Comparison of ENCODE assay signal across 21 mouse cellular contexts in genomic region chr4:147890341-147890740, GRCm38 (mm10). TPM values are rescaled to one million over a fixed set of nuclear protein-coding genes. Genes with fewer than 3 reads are reported as not detected.
DNase-seq lines count a peak whose midpoint lies in the region; ATAC-seq lines count a peak whose summit lies in the region.
"Had no signal": no experiment of that assay in that cellular context is flagged by ENCODE, and none has a peak within 500 bp of the region (broad histone marks: within the 10 kb centered on the region; RNA-seq: fewer than 3 reads in every experiment).

No protein-coding gene starts in this region.

- H3K27me3 ChIP-seq in heart, embryonic 13.5 days (replicated peaks): no peaks in the 10 kb centered on the region
- H3K27me3 ChIP-seq: hindbrain, embryonic 13.5 days; kidney, embryonic 15.5 days; midbrain, embryonic 12.5 days; stomach, embryonic 15.5 days had no signal

- DNase-seq in adrenal gland, postnatal 14 days: peak; percentile 26
- no peak for DNase-seq in adrenal gland, adult 18-20 months (ENCODE audit: low spot score in 2 of 2)
- no peak for DNase-seq in heart, adult 8-10 months (ENCODE audit: low spot score)
- peak; percentile 12 to 40 for DNase-seq in kidney, postnatal 25 days
- no peak for DNase-seq in kidney, postnatal 4 days
- peak; percentile 50 for DNase-seq in brain, adult 2 months (ENCODE audit: low read depth, low spot score)
- DNase-seq in cerebellum, adult 11 months: no peak
- DNase-seq: cerebellum, adult 2 months; gastrocnemius, postnatal 14 days; retina, postnatal 1 day; thymus, adult 18-20 months; thymus, postnatal 4 days had no signal

- H3K27ac ChIP-seq in heart, embryonic 13.5 days (replicated peaks): no peak overlapping the region
- H3K27ac ChIP-seq: forebrain, embryonic 10.5 days; hindbrain, embryonic 13.5 days; kidney, embryonic 15.5 days; midbrain, embryonic 12.5 days; stomach, embryonic 15.5 days had no signal

- no peak for ATAC-seq in heart, embryonic 13.5 days (ENCODE audit: extremely low read depth, insufficient number of reproducible peaks, low FRiP score, low TSS enrichment)
- ATAC-seq: inflammation-experienced regulatory T-cells, adult 6 months; lung, postnatal 0 days had no signal

- no peaks in the 10 kb centered on the region for H3K9me3 ChIP-seq in heart, embryonic 13.5 days
- H3K9me3 ChIP-seq: forebrain, embryonic 10.5 days; G1E; hindbrain, embryonic 13.5 days; kidney, embryonic 15.5 days; midbrain, embryonic 12.5 days; stomach, embryonic 15.5 days had no signal

- H3K4me1 ChIP-seq in heart, embryonic 13.5 days: 0 out of 2 replicates have a peak, but pooled peaks cover 2% of the 10 kb centered on the region
- H3K4me1 ChIP-seq: forebrain, embryonic 10.5 days; hindbrain, embryonic 13.5 days; kidney, embryonic 15.5 days; midbrain, embryonic 12.5 days; stomach, embryonic 15.5 days had no signal

- peak overlapping the region; percentile 52; the same call in 1 of the 2 replicates for H3K9ac ChIP-seq in heart, embryonic 13.5 days
- H3K9ac ChIP-seq: hindbrain, embryonic 13.5 days; kidney, embryonic 15.5 days; midbrain, embryonic 12.5 days; stomach, embryonic 15.5 days had no signal

- no peak overlapping the region for H3K4me3 ChIP-seq in heart, embryonic 13.5 days
- H3K4me3 ChIP-seq: forebrain, embryonic 10.5 days; hindbrain, embryonic 13.5 days; kidney, embryonic 15.5 days; midbrain, embryonic 12.5 days; stomach, embryonic 15.5 days had no signal

- H3K36me3 ChIP-seq in heart, embryonic 13.5 days: peaks cover 97% of the 10 kb centered on the region

- H3K4me2 ChIP-seq in heart, embryonic 13.5 days: no peak overlapping the region
- H3K4me2 ChIP-seq: hindbrain, embryonic 13.5 days; kidney, embryonic 15.5 days; midbrain, embryonic 12.5 days; stomach, embryonic 15.5 days had no signal

- 76% methylated on average over 6 of the region's 6 CpGs for WGBS in heart, embryonic 13.5 days

RNA-seq across cellular contexts. Expression of gene Mfn2, which starts 14.2 kb away (rescaled TPM):
- 191 and 207 TPM in 2 replicates for total RNA-seq in adrenal gland, postnatal 14 days (2021)
- total RNA-seq in adrenal gland, adult 18-20 months (2021): 100 to 1,000 TPM; 187 to 211 TPM
- polyA plus RNA-seq in heart, embryonic 13.5 days (2015; fragmentation: Nextera tagmentation; extraction: Ambion mirVana): 102 and 105 TPM in 2 replicates
- 100 to 1,000 TPM; 664 to 803 (median 747) TPM for total RNA-seq in heart, adult 8-10 months (2022)

RNA-seq across cellular contexts. Expression of gene Fv1, which starts 21.6 kb away (rescaled TPM):
- 7.8 and 9.2 TPM in 2 replicates for total RNA-seq in adrenal gland, postnatal 14 days (2021)
- total RNA-seq in adrenal gland, adult 18-20 months (2021): 10 to 100 TPM; 10.3 to 10.6 TPM
- 7.5 and 8.0 TPM in 2 replicates for polyA plus RNA-seq in heart, embryonic 13.5 days (2015; fragmentation: Nextera tagmentation; extraction: Ambion mirVana)
- total RNA-seq in heart, adult 8-10 months (2022): 10 to 100 TPM; 17.8 to 23.1 (median 20.2) TPM
- total RNA-seq: G1E had no signal
- polyA plus RNA-seq: G1E had no signal

RNA-seq across cellular contexts. Expression of gene Miip, which starts 21.7 kb away (rescaled TPM):
- 19.4 and 26.0 TPM in 2 replicates for total RNA-seq in adrenal gland, postnatal 14 days (2021)
- 10 to 100 TPM; 13.9 to 17.5 TPM for total RNA-seq in adrenal gland, adult 18-20 months (2021)
- 27.2 and 27.6 TPM in 2 replicates for polyA plus RNA-seq in heart, embryonic 13.5 days (2015; fragmentation: Nextera tagmentation; extraction: Ambion mirVana)
- 1 to 10 TPM; 6.0 to 9.4 (median 7.2) TPM for total RNA-seq in heart, adult 8-10 months (2022)
- polyA plus RNA-seq: G1E had no signal

RNA-seq across cellular contexts. Expression of gene Zfp933, which starts 42.2 kb away (rescaled TPM):
- total RNA-seq in adrenal gland, postnatal 14 days (2021): 21.0 and 28.2 TPM in 2 replicates
- total RNA-seq in adrenal gland, adult 18-20 months (2021): 10 to 100 TPM; 20.8 to 38.3 TPM
- polyA plus RNA-seq in heart, embryonic 13.5 days (2015; fragmentation: Nextera tagmentation; extraction: Ambion mirVana): 3.6 and 3.9 TPM in 2 replicates
- 10 to 100 TPM in 3 of 4 experiments, 1 to 10 TPM in 1; 8.1 to 12.7 (median 11.4) TPM for total RNA-seq in heart, adult 8-10 months (2022)

RNA-seq across cellular contexts. Expression of gene Plod1, which starts 46.2 kb away (rescaled TPM):
- total RNA-seq in adrenal gland, postnatal 14 days (2021): 43.7 and 44.2 TPM in 2 replicates
- 10 to 100 TPM; 38.1 to 54.7 TPM for total RNA-seq in adrenal gland, adult 18-20 months (2021)
- polyA plus RNA-seq in heart, embryonic 13.5 days (2015; fragmentation: Nextera tagmentation; extraction: Ambion mirVana): 43.7 and 49.2 TPM in 2 replicates
- total RNA-seq in heart, adult 8-10 months (2022): 10 to 100 TPM; 52.7 to 66.9 (median 61.3) TPM

Comparison
In these comparisons a context has a peak if more than half of its experiments do, and no peak if none do; other contexts are left out.
1. DNase-seq: peak in adrenal gland, postnatal 14 days (single experiment), kidney, postnatal 25 days (2 of 2) and brain, adult 2 months (single experiment); none in adrenal gland, adult 18-20 months (0 of 2), heart, adult 8-10 months (single experiment), kidney, postnatal 4 days (0 of 2) and cerebellum, adult 11 months (single experiment).